ENCODE assay signal across 7 mouse cellular contexts in genomic region chrX:20662716-20663443, GRCm38 (mm10). TPM values are rescaled to one million over a fixed set of nuclear protein-coding genes. Genes with fewer than 3 reads are reported as not detected.
DNase-seq lines count a peak whose midpoint lies in the region; ATAC-seq and TF ChIP-seq lines count a peak whose summit lies in the region.

No protein-coding gene starts in this region.

- H3K27ac ChIP-seq in intestine, postnatal 0 days (ENCODE audit: low read depth, low read length), result peak overlapping the region; percentile 71
- H3K27ac ChIP-seq in midbrain, embryonic 12.5 days (replicated peaks), result peak overlapping the region; percentile 86
- H3K27ac ChIP-seq in small intestine, adult 2 months (ENCODE audit: insufficient read depth, low read depth, low read length), result peak overlapping the region; percentile 82

- H3K4me1 ChIP-seq in intestine, postnatal 0 days (replicated peaks; ENCODE audit: control insufficient read depth, insufficient read depth, low read length), result 0 out of 2 replicates have a peak, but pooled peaks cover 2% of the 10 kb centered on the region
- 0 out of 2 replicates have a peak, but pooled peaks cover 4% of the 10 kb centered on the region for H3K4me1 ChIP-seq in midbrain, embryonic 12.5 days
- no peaks in the 10 kb centered on the region for H3K4me1 ChIP-seq in small intestine, adult 2 months (ENCODE audit: control insufficient read depth, insufficient read depth, insufficient read length, low read length)

- DNase-seq in adrenal gland, adult 8-10 months, result peak; percentile 87
- DNase-seq in embryo, embryonic 9.5 days (ENCODE audit: extremely low spot score), result peak; percentile 82
- peak; percentile 56 to 78 for DNase-seq in gastrocnemius, postnatal 4 days (ENCODE audit: low spot score in 2 of 2)
- peak; percentile 84 for DNase-seq in left cerebral cortex, postnatal 4 days

- H3K4me2 ChIP-seq in intestine, postnatal 0 days (replicated peaks; ENCODE audit: low read depth), result peak overlapping the region; percentile 63
- peak overlapping the region; percentile 57 for H3K4me2 ChIP-seq in midbrain, embryonic 12.5 days (replicated peaks)

- peak overlapping the region; percentile 60 for H3K4me3 ChIP-seq in intestine, postnatal 0 days (ENCODE audit: low read depth, low read length)
- peak overlapping the region; percentile 65 for H3K4me3 ChIP-seq in midbrain, embryonic 12.5 days
- peak overlapping the region; percentile 92 for H3K4me3 ChIP-seq in small intestine, adult 2 months (ENCODE audit: low read depth, low read length)

- H3K36me3 ChIP-seq in intestine, postnatal 0 days (ENCODE audit: control insufficient read depth, insufficient read depth), result 0 out of 2 replicates have a peak, but pooled peaks cover 1% of the 10 kb centered on the region
- H3K36me3 ChIP-seq in midbrain, embryonic 12.5 days, result peaks cover 11% of the 10 kb centered on the region
- peaks cover 3% of the 10 kb centered on the region; the same call in 1 of the 2 replicates for H3K36me3 ChIP-seq in small intestine, adult 2 months (ENCODE audit: control insufficient read depth, insufficient read depth, low read length)

- ATAC-seq in intestine, postnatal 0 days, result peak; percentile 85
- ATAC-seq in midbrain, embryonic 12.5 days (ENCODE audit: low FRiP score, low read depth), result peak; percentile 89

- no peaks in the 10 kb centered on the region for H3K9me3 ChIP-seq in intestine, postnatal 0 days (ENCODE audit: control insufficient read depth)
- H3K9me3 ChIP-seq in midbrain, embryonic 12.5 days, result no peaks in the 10 kb centered on the region

- peak; percentile 32; the same call in 1 of the 2 replicates for TF ChIP-seq POLR2A in small intestine, adult 2 months (IDR thresholded peaks at IDR 0.05; ENCODE audit: low read depth, low read length)

- H3K27me3 ChIP-seq in intestine, postnatal 0 days (replicated peaks; ENCODE audit: control insufficient read depth, insufficient read depth, low read length), result no peaks in the 10 kb centered on the region
- H3K27me3 ChIP-seq in midbrain, embryonic 12.5 days, result no peaks in the 10 kb centered on the region
- H3K27me3 ChIP-seq in small intestine, adult 2 months (ENCODE audit: control insufficient read depth, insufficient read depth, low read length), result no peaks in the 10 kb centered on the region

- H3K9ac ChIP-seq in intestine, postnatal 0 days (ENCODE audit: low read depth, low read length), result peak overlapping the region; percentile 72
- peak overlapping the region; percentile 70 for H3K9ac ChIP-seq in midbrain, embryonic 12.5 days (replicated peaks)

- intact Hi-C loops in left cerebral cortex, postnatal 4 days (cut with DNase I), result no loop called here

- TF ChIP-seq CTCF in intestine, postnatal 0 days (IDR thresholded peaks at IDR 0.05; ENCODE audit: low read depth), result peak; percentile 72
- peak; percentile 24; the same call in 1 of the 2 replicates for TF ChIP-seq CTCF in small intestine, adult 2 months (IDR thresholded peaks at IDR 0.05; ENCODE audit: extremely low read depth, insufficient read length, insufficient replicate concordance, low read depth, low read length)

- 20% methylated on average over 27 of the region's 28 CpGs for WGBS in intestine, postnatal 0 days
- 19% methylated on average over 27 of the region's 28 CpGs for WGBS in midbrain, embryonic 12.5 days
- 17% methylated on average over 27 of the region's 28 CpGs for WGBS in small intestine, adult 2 months

RNA-seq across cellular contexts. Expression of gene Uba1, which starts 4.8 kb away (rescaled TPM):
- 100 to 1,000 TPM; 423 to 601 (median 476) TPM for total RNA-seq in adrenal gland, adult 8-10 months (2022)
- total RNA-seq in gastrocnemius, postnatal 4 days (2021), result 100 to 1,000 TPM; 200 to 208 TPM
- 77.1 and 79.7 TPM in 2 replicates for polyA plus RNA-seq in intestine, postnatal 0 days (2015; fragmentation: Nextera tagmentation; extraction: Ambion mirVana)
- total RNA-seq in left cerebral cortex, postnatal 4 days (2021), result 100 to 1,000 TPM; 593 to 599 TPM
- 372 and 374 TPM in 2 replicates for polyA plus RNA-seq in midbrain, embryonic 12.5 days (2016; fragmentation: Nextera tagmentation; extraction: Ambion mirVana)
- 132 and 255 TPM in 2 replicates for polyA plus RNA-seq in small intestine, adult 2 months (2012; rRNA removed)

RNA-seq across cellular contexts. Expression of gene Cdk16, which starts 24.9 kb away (rescaled TPM):
- 100 to 1,000 TPM; 143 to 182 (median 161) TPM for total RNA-seq in adrenal gland, adult 8-10 months (2022)
- total RNA-seq in gastrocnemius, postnatal 4 days (2021), result 100 to 1,000 TPM; 144 to 145 TPM
- 50.0 and 51.6 TPM in 2 replicates for polyA plus RNA-seq in intestine, postnatal 0 days (2015; fragmentation: Nextera tagmentation; extraction: Ambion mirVana)
- total RNA-seq in left cerebral cortex, postnatal 4 days (2021), result 100 to 1,000 TPM; 214 to 232 TPM
- 136 and 150 TPM in 2 replicates for polyA plus RNA-seq in midbrain, embryonic 12.5 days (2016; fragmentation: Nextera tagmentation; extraction: Ambion mirVana)
- 81.2 and 137 TPM in 2 replicates for polyA plus RNA-seq in small intestine, adult 2 months (2012; rRNA removed)

RNA-seq across cellular contexts. Expression of gene Usp11, which starts 40.8 kb away (rescaled TPM):
- 10 to 100 TPM; 35.6 to 56.0 (median 46.1) TPM for total RNA-seq in adrenal gland, adult 8-10 months (2022)
- total RNA-seq in gastrocnemius, postnatal 4 days (2021), result 10 to 100 TPM; 19.6 to 23.3 TPM
- 3.8 and 4.1 TPM in 2 replicates for polyA plus RNA-seq in intestine, postnatal 0 days (2015; fragmentation: Nextera tagmentation; extraction: Ambion mirVana)
- total RNA-seq in left cerebral cortex, postnatal 4 days (2021), result 10 to 100 TPM; 68.3 to 68.8 TPM
- polyA plus RNA-seq in midbrain, embryonic 12.5 days (2016; fragmentation: Nextera tagmentation; extraction: Ambion mirVana), result 85.7 and 86.4 TPM in 2 replicates
- 1.6 and 3.3 TPM in 2 replicates for polyA plus RNA-seq in small intestine, adult 2 months (2012; rRNA removed)

RNA-seq across cellular contexts. Expression of gene Ndufb11, which starts 45.5 kb away (rescaled TPM):
- 100 to 1,000 TPM; 217 to 320 (median 257) TPM for total RNA-seq in adrenal gland, adult 8-10 months (2022)
- total RNA-seq in gastrocnemius, postnatal 4 days (2021), result 100 to 1,000 TPM; 268 TPM
- polyA plus RNA-seq in intestine, postnatal 0 days (2015; fragmentation: Nextera tagmentation; extraction: Ambion mirVana), result 327 and 339 TPM in 2 replicates
- total RNA-seq in left cerebral cortex, postnatal 4 days (2021), result 100 to 1,000 TPM; 118 to 134 TPM
- polyA plus RNA-seq in midbrain, embryonic 12.5 days (2016; fragmentation: Nextera tagmentation; extraction: Ambion mirVana), result 193 and 195 TPM in 2 replicates
- 66.5 and 84.3 TPM in 2 replicates for polyA plus RNA-seq in small intestine, adult 2 months (2012; rRNA removed)

RNA-seq across cellular contexts. Expression of gene Rbm10, which starts 45.6 kb away (rescaled TPM):
- total RNA-seq in adrenal gland, adult 8-10 months (2022), result 10 to 100 TPM; 29.0 to 41.2 (median 40.0) TPM
- 10 to 100 TPM; 26.7 to 27.0 TPM for total RNA-seq in gastrocnemius, postnatal 4 days (2021)
- 15.8 and 16.3 TPM in 2 replicates for polyA plus RNA-seq in intestine, postnatal 0 days (2015; fragmentation: Nextera tagmentation; extraction: Ambion mirVana)
- 10 to 100 TPM; 37.2 to 39.6 TPM for total RNA-seq in left cerebral cortex, postnatal 4 days (2021)
- polyA plus RNA-seq in midbrain, embryonic 12.5 days (2016; fragmentation: Nextera tagmentation; extraction: Ambion mirVana), result 80.8 and 83.9 TPM in 2 replicates
- polyA plus RNA-seq in small intestine, adult 2 months (2012; rRNA removed), result 23.3 and 47.4 TPM in 2 replicates

Comparison
In these comparisons a context has a peak if more than half of its experiments do, and no peak if none do; other contexts are left out.
1. Peak in every context shown above with its lines: DNase-seq, ATAC-seq, H3K4me3 ChIP-seq and H3K27ac ChIP-seq.